Mouse (Mus musculus) right cerebral cortex, postnatal 36 days (tissue): Measurements from ENCODE around the gene Tmem216.
A peak's percentile ranks its signal among the peaks of the same experiment; 100 is the strongest.

Experiments
- DNase-seq, 2 experiments: peaks; one replicate each; pipeline ENCODE4 v3.0.0; 2022; ENCODE audit warnings: low spot score in 2 of 2, mixed read lengths in 1 of 2

Gene Tmem216

DNA sequence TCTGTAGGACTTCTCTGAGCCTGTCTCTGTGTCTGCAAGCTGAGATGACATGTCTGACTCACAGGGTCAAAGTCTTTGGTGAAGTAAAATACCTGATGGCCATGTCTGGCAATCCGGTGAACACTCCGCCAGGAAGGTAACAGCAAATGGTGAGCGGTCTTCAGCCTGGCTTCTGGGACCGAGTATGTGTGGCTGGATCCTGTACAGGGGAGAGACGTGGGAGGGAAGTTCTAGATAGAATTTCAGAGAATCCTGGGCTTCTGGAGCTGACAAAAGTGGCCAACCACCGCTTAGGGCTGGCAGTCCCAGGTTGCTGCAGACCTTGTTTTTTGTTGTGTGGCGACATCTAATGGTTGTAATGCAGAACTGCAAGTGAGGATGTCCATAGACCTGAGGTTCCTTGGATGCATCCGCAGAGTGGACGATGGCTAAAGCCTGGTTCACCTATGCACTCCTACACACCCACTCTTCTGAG lies 69.7 kb downstream of the Tmem216 start:
- peak in 1 of 2 experiments; percentile 57 for DNase-seq
